In genomic region chr7:125444076-125444463, GRCm38 (mm10) we compare ENCODE assay signal across 7 mouse cellular contexts. TPM values are rescaled to one million over a fixed set of nuclear protein-coding genes. Genes with fewer than 3 reads are reported as not detected.
DNase-seq lines count a peak whose midpoint lies in the region; ATAC-seq and TF ChIP-seq lines count a peak whose summit lies in the region.

No protein-coding gene starts in this region.

- peak overlapping the region; percentile 76 for H3K9ac ChIP-seq in lung, embryonic 14.5 days
- H3K9ac ChIP-seq in embryonic facial prominence, embryonic 13.5 days, result peak overlapping the region; percentile 83
- peak overlapping the region; percentile 82 for H3K9ac ChIP-seq in heart, postnatal 0 days (replicated peaks; ENCODE audit: low read depth, low read length)
- H3K9ac ChIP-seq in liver, adult 2 months (ENCODE audit: low read depth, low read length), result peak overlapping the region; percentile 70
- H3K9ac ChIP-seq in neural tube, embryonic 14.5 days (replicated peaks; ENCODE audit: low read depth, low read length), result peak overlapping the region; percentile 58

- H3K79me2 ChIP-seq in liver, adult 2 months (ENCODE audit: control insufficient read depth, insufficient read depth, low read length), result no peaks in the 10 kb centered on the region

- intact Hi-C loops in left cerebral cortex, postnatal 14 days (cut with DNase I), result no loop called here

- peak overlapping the region; percentile 73 for H3K4me2 ChIP-seq in lung, embryonic 14.5 days
- H3K4me2 ChIP-seq in embryonic facial prominence, embryonic 13.5 days, result peak overlapping the region; percentile 87
- H3K4me2 ChIP-seq in heart, postnatal 0 days (ENCODE audit: low read depth, low read length), result peak overlapping the region; percentile 87
- peak overlapping the region; percentile 92 for H3K4me2 ChIP-seq in neural tube, embryonic 14.5 days (ENCODE audit: low read depth, low read length)

- DNase-seq in lung, embryonic 14.5 days, result no peak
- no peak for DNase-seq in lung, postnatal 14 days
- DNase-seq in heart, postnatal 0 days (ENCODE audit: low spot score), result no peak
- DNase-seq in liver, adult 2 months (ENCODE audit: extremely low read depth, low read depth, low spot score), result no peak
- DNase-seq in left cerebral cortex, postnatal 14 days (ENCODE audit: low spot score in 2 of 2), result no peak

- H3K4me1 ChIP-seq in lung, embryonic 14.5 days (ENCODE audit: insufficient read depth), result peaks cover 14% of the 10 kb centered on the region
- H3K4me1 ChIP-seq in embryonic facial prominence, embryonic 13.5 days, result peaks cover 18% of the 10 kb centered on the region
- peaks cover 11% of the 10 kb centered on the region; the same call in 1 of the 2 replicates for H3K4me1 ChIP-seq in heart, postnatal 0 days (ENCODE audit: control insufficient read depth, insufficient read depth)
- H3K4me1 ChIP-seq in liver, adult 2 months (ENCODE audit: control insufficient read depth, insufficient read depth, low read length), result peaks cover 6% of the 10 kb centered on the region
- H3K4me1 ChIP-seq in neural tube, embryonic 14.5 days (ENCODE audit: control insufficient read depth, insufficient read depth, low read length), result peaks cover 13% of the 10 kb centered on the region; the same call in 1 of the 2 replicates

- H3K27me3 ChIP-seq in lung, embryonic 14.5 days (ENCODE audit: insufficient read depth, low read length), result no peaks in the 10 kb centered on the region
- no peaks in the 10 kb centered on the region for H3K27me3 ChIP-seq in embryonic facial prominence, embryonic 13.5 days
- no peaks in the 10 kb centered on the region for H3K27me3 ChIP-seq in heart, postnatal 0 days (ENCODE audit: control insufficient read depth, insufficient read depth, low read length)
- no peaks in the 10 kb centered on the region for H3K27me3 ChIP-seq in liver, adult 2 months (ENCODE audit: control insufficient read depth, insufficient read depth, low read length)
- no peaks in the 10 kb centered on the region for H3K27me3 ChIP-seq in neural tube, embryonic 14.5 days (ENCODE audit: control insufficient read depth, insufficient read depth, low read length)

- no peaks in the 10 kb centered on the region for H3K36me3 ChIP-seq in lung, embryonic 14.5 days (ENCODE audit: insufficient read depth)
- no peaks in the 10 kb centered on the region for H3K36me3 ChIP-seq in embryonic facial prominence, embryonic 13.5 days
- no peaks in the 10 kb centered on the region; the same call in 1 of the 2 replicates for H3K36me3 ChIP-seq in heart, postnatal 0 days (replicated peaks; ENCODE audit: control insufficient read depth, insufficient read depth, low read length)
- no peaks in the 10 kb centered on the region for H3K36me3 ChIP-seq in liver, adult 2 months (ENCODE audit: control insufficient read depth, insufficient read depth, low read length)
- H3K36me3 ChIP-seq in neural tube, embryonic 14.5 days (ENCODE audit: control insufficient read depth, insufficient read depth, low read length), result no peaks in the 10 kb centered on the region

- H3K9me3 ChIP-seq in lung, embryonic 14.5 days (ENCODE audit: low read depth, low read length), result peaks cover 5% of the 10 kb centered on the region; the same call in 1 of the 2 replicates
- no peaks in the 10 kb centered on the region for H3K9me3 ChIP-seq in embryonic facial prominence, embryonic 13.5 days
- H3K9me3 ChIP-seq in heart, postnatal 0 days (replicated peaks; ENCODE audit: control insufficient read depth, low read length), result no peaks in the 10 kb centered on the region
- H3K9me3 ChIP-seq in neural tube, embryonic 14.5 days (ENCODE audit: control insufficient read depth, low read length), result no peaks in the 10 kb centered on the region

- H3K4me3 ChIP-seq in lung, embryonic 14.5 days (ENCODE audit: low read depth, low read length), result peak overlapping the region; percentile 62
- peak overlapping the region; percentile 65 for H3K4me3 ChIP-seq in embryonic facial prominence, embryonic 13.5 days
- peak overlapping the region; percentile 65 for H3K4me3 ChIP-seq in heart, postnatal 0 days (ENCODE audit: low read depth, low read length)
- peak overlapping the region; percentile 68 for H3K4me3 ChIP-seq in liver, adult 2 months (ENCODE audit: insufficient read depth, low read depth, low read length)
- peak overlapping the region; percentile 37 for H3K4me3 ChIP-seq in neural tube, embryonic 14.5 days (ENCODE audit: low read depth, low read length)

- WGBS in lung, embryonic 14.5 days, result 17% methylated on average over 10 of the region's 10 CpGs
- 23% methylated on average over 10 of the region's 10 CpGs for WGBS in embryonic facial prominence, embryonic 13.5 days
- 24% methylated on average over 10 of the region's 10 CpGs for WGBS in heart, postnatal 0 days
- WGBS in liver, adult 2 months, result 5% methylated on average over 10 of the region's 10 CpGs
- WGBS in neural tube, embryonic 14.5 days, result 20% methylated on average over 10 of the region's 10 CpGs

- no peak for TF ChIP-seq CTCF in lung, embryonic 14.5 days (IDR thresholded peaks at IDR 0.05; ENCODE audit: low read depth)
- TF ChIP-seq CTCF in heart, postnatal 0 days (IDR thresholded peaks at IDR 0.05; ENCODE audit: low read depth), result no peak
- TF ChIP-seq CTCF in liver, adult 2 months (IDR thresholded peaks at IDR 0.05; ENCODE audit: low read depth, low read length), result no peak

- TF ChIP-seq EP300 in heart, postnatal 0 days (IDR thresholded peaks at IDR 0.05; ENCODE audit: low read depth), result no peak

- TF ChIP-seq POLR2A in liver, adult 2 months (IDR thresholded peaks at IDR 0.05; ENCODE audit: extremely low read depth, insufficient read depth, low read length), result no peak

- ATAC-seq in lung, embryonic 14.5 days (ENCODE audit: insufficient read depth), result peak; percentile 9; the same call in 1 of the 2 replicates
- ATAC-seq in embryonic facial prominence, embryonic 13.5 days (ENCODE audit: insufficient number of reproducible peaks, insufficient read depth, low FRiP score, low TSS enrichment, low read depth), result 0 out of 2 replicates have a peak, but pooled peaks have one; percentile 6
- ATAC-seq in heart, postnatal 0 days (ENCODE audit: insufficient read depth, low read depth), result no peak
- ATAC-seq in neural tube, embryonic 14.5 days (ENCODE audit: low read depth), result peak; percentile 2; the same call in 1 of the 2 replicates

- peak overlapping the region; percentile 98 for H3K27ac ChIP-seq in lung, embryonic 14.5 days (ENCODE audit: low read depth)
- H3K27ac ChIP-seq in embryonic facial prominence, embryonic 13.5 days, result peak overlapping the region; percentile 98
- peak overlapping the region; percentile 94 for H3K27ac ChIP-seq in heart, postnatal 0 days (ENCODE audit: low read depth)
- H3K27ac ChIP-seq in liver, adult 2 months (replicated peaks; ENCODE audit: insufficient read depth, low read depth, low read length), result peak overlapping the region; percentile 51
- peak overlapping the region; percentile 91 for H3K27ac ChIP-seq in neural tube, embryonic 14.5 days (ENCODE audit: low read depth, low read length)

RNA-seq across cellular contexts. Expression of gene Kdm8, which starts 0.4 kb away (rescaled TPM):
- polyA plus RNA-seq in lung, embryonic 14.5 days (2014; fragmentation: Nextera tagmentation; extraction: Ambion mirVana), result 14.9 and 15.7 TPM in 2 replicates
- polyA plus RNA-seq in embryonic facial prominence, embryonic 13.5 days (2015; fragmentation: Nextera tagmentation; extraction: Ambion mirVana), result 9.6 and 10.0 TPM in 2 replicates
- total RNA-seq in heart, postnatal 0 days (2014; rRNA removed; ENCODE audit: low replicate concordance), result 4.0 and 6.8 TPM in 2 replicates
- polyA plus RNA-seq in heart, postnatal 0 days (2015; fragmentation: Nextera tagmentation; extraction: Ambion mirVana), result 3.7 and 3.8 TPM in 2 replicates
- 1.9 and 2.2 TPM in 2 replicates for total RNA-seq in liver, adult 2 months (2014; rRNA removed)
- polyA plus RNA-seq in liver, adult 2 months (2012; rRNA removed), result 2.0 and 2.4 TPM in 2 replicates
- polyA plus RNA-seq in neural tube, embryonic 14.5 days (2014; fragmentation: Nextera tagmentation; extraction: Ambion mirVana), result 4.9 TPM in 2 replicates
- 1 to 10 TPM; 3.4 to 3.8 TPM for total RNA-seq in left cerebral cortex, postnatal 14 days (2021)

RNA-seq across cellular contexts. Expression of gene Nsmce1, which starts 47.3 kb away (rescaled TPM):
- 153 and 156 TPM in 2 replicates for polyA plus RNA-seq in lung, embryonic 14.5 days (2014; fragmentation: Nextera tagmentation; extraction: Ambion mirVana)
- 108 and 116 TPM in 2 replicates for polyA plus RNA-seq in embryonic facial prominence, embryonic 13.5 days (2015; fragmentation: Nextera tagmentation; extraction: Ambion mirVana)
- total RNA-seq in heart, postnatal 0 days (2014; rRNA removed; ENCODE audit: low replicate concordance), result 37.0 and 50.3 TPM in 2 replicates
- 96.0 and 96.4 TPM in 2 replicates for polyA plus RNA-seq in heart, postnatal 0 days (2015; fragmentation: Nextera tagmentation; extraction: Ambion mirVana)
- 17.9 and 19.3 TPM in 2 replicates for total RNA-seq in liver, adult 2 months (2014; rRNA removed)
- polyA plus RNA-seq in liver, adult 2 months (2012; rRNA removed), result 17.9 and 19.9 TPM in 2 replicates
- polyA plus RNA-seq in neural tube, embryonic 14.5 days (2014; fragmentation: Nextera tagmentation; extraction: Ambion mirVana), result 91.9 and 92.8 TPM in 2 replicates
- total RNA-seq in left cerebral cortex, postnatal 14 days (2021), result 10 to 100 TPM; 15.8 to 19.2 TPM
